Mouse (Mus musculus): ENCODE measurements around the gene Gm20403. TPM values are rescaled to one million over a fixed set of nuclear protein-coding genes. Genes with fewer than 3 reads are reported as not detected.
"Not testable (repeated sequence)": the region's sequence is repeated elsewhere in the genome, so short reads cannot be mapped to it uniquely, and the experiment has no call there.

Gm20403 gene
- total RNA-seq (2015; ENCODE audit: low replicate concordance) (not detected in 2 replicates), total RNA-seq (2017; ENCODE audit: low replicate concordance) (not detected in 2 replicates)

DNA sequence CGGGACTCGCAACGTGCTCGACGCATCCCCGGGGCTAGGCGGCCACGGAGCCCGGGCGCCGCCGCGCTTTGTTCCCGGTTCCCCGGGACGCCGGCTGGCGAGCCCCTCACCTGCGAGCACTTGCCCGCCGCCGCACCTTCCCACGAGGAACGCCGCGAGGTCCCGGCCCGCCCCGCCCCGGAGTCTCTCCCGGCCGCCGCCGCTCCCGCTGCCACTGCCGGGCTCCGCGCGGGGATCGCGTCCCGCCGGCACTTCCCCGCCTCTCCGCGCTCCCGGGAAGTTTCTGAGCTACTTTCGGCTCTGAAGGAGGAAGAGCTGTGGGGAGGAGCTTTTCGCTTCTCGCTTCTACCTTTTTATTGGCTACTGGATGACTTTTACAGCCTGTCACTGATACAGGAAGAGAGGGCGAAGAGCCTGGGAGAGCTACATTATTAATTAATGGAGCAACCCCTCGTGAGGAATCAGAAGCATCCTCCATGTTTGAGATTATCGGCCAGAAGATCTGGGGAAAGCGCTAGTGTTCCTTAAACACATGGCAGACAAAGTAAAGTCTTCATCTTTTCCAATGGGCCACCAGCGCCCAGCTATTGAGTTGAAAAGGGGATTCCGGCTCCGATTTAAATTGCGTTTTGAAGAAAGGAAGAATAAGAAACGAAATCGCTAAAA lies at the start of gene Gm20403:
Gene Gm20403, minus strand, starts transcription at position 478 of the 666 bp plus-strand sequence.
- ATAC-seq (replicated peaks; ENCODE audit: low FRiP score, poor library complexity, severe bottlenecking), result peak; percentile 78

DNA sequence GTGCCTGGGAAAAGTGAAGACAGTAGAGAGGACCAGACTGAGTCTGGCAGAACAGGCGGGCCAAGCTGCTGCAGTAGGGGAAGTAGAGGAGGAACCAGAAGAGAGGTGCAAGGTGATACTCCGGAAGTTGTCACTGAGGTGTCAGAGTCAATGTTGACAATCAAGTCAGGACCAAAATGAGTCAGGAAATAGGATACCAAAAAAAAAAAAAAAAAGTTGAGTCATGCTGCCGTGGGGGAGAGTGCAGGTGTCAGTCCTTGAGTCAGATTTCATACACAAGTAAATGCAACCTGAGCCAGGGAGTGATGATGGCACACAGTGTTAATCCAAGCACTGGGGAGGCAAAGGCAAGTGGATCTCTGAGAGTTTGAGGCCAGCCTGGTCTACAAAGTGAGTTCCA lies 40.8 kb upstream of the Gm20403 start:
- ATAC-seq (replicated peaks; ENCODE audit: low FRiP score, poor library complexity, severe bottlenecking), result 0 out of 2 replicates have a peak, but pooled peaks have one; percentile 45

DNA sequence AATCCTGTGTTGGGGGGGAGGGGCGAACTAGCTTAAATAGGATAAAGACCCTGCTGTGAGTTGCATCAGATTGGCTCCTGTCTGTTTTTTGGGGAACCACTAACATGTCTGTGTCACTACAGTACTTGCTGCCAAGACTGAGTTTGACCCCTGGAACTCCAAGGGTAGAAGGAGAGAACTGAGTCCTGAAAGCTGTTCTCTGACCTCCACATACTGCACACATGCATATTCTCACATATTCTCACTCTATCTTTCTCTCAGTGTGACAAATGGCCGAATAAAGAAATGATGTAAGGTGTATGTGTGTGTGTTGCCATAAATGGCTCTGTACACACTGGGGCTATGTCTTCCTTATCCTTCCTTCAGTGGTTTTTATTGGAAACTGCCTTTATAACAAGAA lies 37.0 kb upstream of the Gm20403 start:
- no peak for ATAC-seq (replicated peaks; ENCODE audit: low FRiP score, poor library complexity, severe bottlenecking)

DNA sequence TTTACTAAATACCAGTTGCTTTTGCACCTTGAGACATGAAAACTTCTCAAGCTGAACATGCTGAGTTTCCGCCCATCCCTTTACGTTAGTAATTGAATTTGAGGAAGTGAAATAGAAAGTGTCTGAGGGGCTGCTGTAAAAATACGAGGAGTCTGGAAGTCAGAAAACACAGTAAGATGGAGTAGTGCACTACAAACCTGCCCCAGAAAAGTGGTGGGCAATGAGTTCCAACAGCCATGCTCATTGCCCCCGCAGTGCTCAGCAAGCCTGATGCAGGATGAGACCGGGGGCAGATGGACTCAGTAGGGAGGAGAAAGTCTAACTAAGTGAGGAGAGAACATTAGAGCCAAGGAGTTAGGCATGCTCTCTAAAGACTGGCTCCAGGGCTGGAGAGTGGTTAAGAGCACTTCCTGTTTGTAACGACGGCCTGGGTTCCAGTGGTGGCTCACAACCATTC lies 33.1 kb upstream of the Gm20403 start:
- ATAC-seq (replicated peaks; ENCODE audit: low FRiP score, poor library complexity, severe bottlenecking), result no peak

DNA sequence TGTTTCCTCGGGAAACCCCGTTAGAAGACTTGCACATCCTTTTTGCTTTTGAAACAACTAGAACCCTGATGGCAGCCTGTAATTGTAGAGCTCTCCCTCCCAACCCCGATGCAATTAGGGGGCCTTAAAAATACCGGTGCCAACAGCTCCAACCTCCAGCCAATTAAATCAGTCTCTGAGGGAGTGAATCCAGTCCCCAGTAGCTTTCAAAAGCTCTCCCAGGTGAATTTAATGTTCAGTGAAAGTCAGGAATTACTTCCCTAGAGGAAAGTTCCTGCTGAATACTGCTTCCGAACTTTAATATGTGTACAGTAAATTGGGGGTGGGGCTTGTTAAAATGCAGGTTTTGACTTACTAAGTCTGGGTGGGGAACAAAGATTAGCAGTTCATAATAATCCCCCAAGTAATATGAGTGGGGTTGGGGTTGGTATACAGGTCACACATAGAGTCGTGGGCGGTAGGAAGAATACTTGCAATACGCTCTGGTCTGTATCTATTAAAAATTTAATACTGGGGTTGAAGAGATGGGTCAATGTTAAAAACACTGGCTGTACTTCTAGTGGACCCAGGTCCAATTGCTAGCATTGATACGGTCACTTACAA lies 30.9 kb upstream of the Gm20403 start:
- ATAC-seq (replicated peaks; ENCODE audit: low FRiP score, poor library complexity, severe bottlenecking), result no peak

DNA sequence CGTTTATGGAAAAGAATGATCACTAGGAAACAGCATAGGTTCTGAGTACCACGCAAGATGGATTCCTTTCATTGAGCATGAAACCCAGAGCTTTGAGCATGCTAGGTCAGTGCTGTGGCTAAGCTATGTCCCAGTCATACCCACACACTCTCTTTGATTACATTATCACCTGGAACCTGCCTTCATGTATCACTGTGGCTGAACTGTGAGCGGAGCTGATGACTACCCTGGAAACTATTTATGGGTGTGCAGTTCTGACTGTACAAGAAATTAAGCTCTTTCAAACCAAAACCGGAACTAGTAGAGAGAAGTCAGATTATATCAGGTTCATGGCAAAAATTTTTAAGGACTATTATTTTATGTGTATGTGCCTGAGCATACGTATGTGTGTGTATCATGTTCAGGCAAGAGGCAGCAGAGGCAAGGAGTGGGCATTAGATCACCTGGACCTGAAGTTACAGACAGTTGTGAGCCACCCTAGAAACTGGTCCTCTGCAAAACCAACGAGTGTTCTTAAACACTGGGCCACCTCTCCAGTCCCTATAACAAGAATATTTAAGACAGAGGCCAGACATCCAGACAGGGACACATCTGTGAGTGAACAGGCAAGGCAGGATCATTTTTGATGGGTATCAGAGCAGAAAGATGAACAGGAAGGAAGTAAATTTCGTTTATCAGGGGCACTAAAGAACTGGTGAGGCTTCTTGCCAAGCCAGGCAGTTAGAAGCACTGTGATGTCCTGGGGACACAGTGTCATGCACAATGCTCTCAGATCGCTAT lies 30.2 kb upstream of the Gm20403 start:
- no peak for ATAC-seq (replicated peaks; ENCODE audit: low FRiP score, poor library complexity, severe bottlenecking)

DNA sequence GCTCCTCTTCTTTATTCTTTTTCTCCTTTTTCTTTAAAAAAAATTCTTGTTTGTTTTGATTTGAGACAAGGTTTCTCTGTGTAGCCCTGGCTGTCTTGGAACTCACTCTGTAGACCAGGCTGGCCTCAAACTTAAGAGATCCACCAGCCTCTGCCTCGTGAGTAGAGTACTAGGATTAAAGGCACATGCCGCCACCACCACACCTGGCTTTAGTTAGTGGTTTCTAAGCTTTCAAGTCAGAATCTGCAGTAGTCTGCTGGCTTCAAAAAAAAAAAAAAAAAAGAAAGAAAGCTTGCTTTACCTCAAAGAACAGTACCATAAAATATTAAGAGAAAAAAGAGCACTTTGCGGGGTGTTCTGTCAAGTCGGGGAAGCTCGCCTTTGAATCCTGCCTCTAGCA lies 29.1 kb upstream of the Gm20403 start:
- ATAC-seq (replicated peaks; ENCODE audit: low FRiP score, poor library complexity, severe bottlenecking), result no peak

DNA sequence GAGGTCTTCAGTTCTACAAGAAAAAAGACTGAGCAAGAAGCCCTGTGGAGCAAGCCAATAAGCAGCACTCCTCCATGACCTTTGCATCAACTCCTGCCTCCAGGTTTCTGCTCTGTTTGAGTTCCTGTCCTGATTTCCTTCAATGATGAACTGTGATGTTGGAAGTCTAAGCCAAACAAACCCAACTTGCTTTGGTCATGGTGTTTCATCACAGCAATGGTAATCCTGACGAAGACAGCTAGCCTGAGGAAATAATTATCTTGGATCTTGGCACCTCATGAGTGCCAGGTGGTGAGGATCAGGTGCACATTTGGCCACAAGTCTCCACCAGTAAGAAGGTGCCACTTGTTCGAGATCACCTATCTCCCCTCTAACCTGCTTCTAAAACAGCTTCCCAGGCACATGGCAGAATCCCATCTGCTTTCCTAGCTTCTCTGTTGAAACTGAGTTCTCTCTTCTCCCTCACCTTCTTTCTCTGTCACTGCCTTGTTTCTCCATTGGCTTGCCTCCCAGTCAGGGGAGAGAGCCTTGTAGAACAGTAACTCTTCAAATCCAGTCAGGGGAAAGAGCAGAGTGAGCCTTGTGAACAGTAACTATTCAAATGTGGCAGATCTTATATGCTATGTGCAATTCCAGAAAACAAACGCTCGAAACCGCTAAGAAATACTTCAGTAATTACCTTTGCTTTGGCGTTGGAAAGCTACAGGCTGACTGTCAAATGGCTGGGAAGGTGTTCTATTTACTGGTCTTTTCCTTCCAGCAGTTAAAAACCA lies 27.5 kb upstream of the Gm20403 start, which contains the start of gene Baz1a:
Gene Baz1a, minus strand, starts transcription at position 723 of the 773 bp plus-strand sequence.
- no peak for ATAC-seq (replicated peaks; ENCODE audit: low FRiP score, poor library complexity, severe bottlenecking)

DNA sequence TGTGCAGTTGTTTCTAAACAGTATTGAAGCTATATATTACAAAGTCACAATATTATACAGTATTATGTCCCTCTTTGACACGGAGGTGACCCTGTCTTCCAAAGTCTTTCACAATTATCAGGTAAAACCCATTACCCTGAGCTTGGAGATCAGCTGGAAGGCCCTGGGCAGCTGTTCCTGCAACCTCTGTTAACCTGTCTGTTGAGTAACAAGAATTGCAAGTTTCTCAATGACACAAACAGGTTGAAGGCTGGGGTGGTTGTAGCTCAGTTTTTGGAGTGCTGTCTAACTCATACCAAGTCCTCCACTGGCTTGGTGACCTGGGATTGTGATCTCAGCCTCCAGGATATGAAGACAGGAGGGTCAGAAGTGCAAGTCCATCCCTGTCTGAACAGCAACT lies 26.7 kb upstream of the Gm20403 start:
- ATAC-seq (replicated peaks; ENCODE audit: low FRiP score, poor library complexity, severe bottlenecking), result no peak

DNA sequence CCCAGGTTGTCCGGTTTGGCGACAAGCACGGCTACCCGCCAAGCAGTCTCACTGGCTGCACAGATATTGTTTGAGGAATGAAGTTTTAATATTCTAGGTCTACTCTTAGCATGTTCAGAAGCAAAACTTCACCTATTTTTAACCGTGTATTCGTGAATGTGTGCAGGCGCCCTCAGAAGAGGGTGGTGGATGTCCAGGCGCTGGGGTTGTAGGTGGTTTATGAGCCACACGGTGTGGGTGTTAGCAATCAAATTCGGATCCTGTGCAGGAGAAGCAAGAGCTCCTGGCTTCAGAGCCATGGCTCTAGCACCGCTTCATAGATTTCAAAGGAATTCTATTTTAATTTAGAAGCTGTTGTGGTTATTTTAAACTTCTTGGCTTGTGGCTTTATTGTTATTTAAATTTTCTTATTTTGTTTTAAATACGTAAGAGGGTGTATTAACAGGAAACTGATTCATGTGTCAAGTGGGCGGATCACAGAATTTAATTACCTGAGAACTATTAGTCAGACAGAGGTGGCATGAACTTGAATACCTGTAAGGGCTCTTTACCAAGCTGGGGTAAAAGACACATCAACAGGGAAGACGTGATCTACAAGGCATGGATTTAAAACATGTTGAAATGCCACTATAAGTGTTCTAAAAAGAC lies 21.2 kb upstream of the Gm20403 start:
- no peak for ATAC-seq (replicated peaks; ENCODE audit: low FRiP score, poor library complexity, severe bottlenecking)

DNA sequence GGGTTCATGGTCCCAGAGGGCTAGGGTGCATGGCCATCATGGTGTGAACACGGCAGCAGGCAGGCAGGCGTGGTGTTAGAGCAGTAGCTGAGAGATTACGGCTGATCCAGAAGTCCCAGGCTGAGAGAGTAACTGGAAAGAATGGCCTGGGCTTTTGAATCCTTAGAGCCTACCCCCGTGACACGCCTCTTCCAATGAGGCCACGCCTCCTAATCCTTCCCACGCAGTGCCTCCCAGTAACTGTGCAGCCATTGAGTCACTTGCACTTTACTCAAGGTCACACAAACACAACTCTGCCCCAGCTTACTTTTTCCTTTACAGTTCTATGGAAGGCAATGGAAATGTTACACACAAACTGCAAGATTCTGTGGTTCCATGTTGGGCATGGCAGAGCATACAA lies 19.7 kb upstream of the Gm20403 start:
- ATAC-seq (replicated peaks; ENCODE audit: low FRiP score, poor library complexity, severe bottlenecking), result no peak

DNA sequence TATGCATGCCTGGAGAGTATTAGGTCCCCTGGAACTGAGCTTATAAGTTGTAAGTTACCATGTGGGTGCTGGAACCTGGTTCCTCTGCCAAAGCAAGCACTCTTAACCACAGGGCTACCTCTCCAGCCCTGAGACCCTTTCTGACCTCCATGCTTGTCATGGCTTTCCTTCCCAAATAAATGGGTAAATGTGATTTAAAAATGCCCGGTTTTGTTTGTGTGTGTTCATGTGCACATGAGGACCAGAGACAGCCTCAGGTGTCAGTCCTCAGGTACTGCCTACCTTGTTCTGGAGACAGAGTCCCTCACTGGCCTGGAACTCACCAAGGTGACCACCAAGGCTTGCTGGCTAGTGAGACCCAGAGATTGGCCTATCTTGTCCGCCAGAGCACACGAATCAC lies 18.1 kb upstream of the Gm20403 start:
- ATAC-seq (replicated peaks; ENCODE audit: low FRiP score, poor library complexity, severe bottlenecking), result no peak

DNA sequence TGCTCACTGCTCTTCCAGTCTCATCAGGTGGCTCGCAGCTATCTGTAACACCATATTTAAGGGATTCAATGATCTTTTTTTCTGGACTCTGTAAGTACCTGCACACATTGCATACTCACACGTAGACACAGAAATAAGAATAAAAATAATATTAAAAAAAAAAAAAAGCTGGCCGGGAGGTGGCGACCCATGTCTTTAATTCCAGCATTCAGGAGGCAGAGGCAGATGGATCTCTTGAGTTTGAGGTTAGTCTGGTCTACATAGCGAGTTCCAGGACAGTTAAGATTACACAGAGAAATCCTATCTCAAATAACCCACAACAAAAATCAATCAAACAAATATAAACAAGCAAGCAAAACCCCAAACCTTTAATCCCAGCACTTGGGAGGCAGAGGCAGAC lies 17.5 kb upstream of the Gm20403 start:
- ATAC-seq (replicated peaks; ENCODE audit: low FRiP score, poor library complexity, severe bottlenecking), result no peak

DNA sequence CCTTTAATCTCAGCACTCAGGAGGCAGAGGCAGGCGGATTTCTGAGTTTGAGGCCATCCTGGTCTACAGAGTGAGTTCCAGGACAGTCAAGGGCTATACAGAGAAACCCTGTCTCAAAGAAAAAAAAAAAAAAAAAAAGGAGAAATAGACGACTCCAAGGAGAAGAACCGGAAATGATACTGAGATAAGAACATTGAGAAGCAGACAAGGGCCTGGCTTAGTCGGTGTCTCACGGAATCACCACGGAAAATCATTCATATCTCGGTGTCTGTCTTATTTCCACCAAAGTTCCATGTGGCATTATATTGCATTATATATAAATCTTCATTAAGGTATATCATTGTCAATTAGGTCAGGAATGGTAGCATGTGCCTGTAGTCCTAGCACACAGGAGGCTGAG lies 16.2 kb upstream of the Gm20403 start:
- not testable (repeated sequence) for ATAC-seq (replicated peaks; ENCODE audit: low FRiP score, poor library complexity, severe bottlenecking)

DNA sequence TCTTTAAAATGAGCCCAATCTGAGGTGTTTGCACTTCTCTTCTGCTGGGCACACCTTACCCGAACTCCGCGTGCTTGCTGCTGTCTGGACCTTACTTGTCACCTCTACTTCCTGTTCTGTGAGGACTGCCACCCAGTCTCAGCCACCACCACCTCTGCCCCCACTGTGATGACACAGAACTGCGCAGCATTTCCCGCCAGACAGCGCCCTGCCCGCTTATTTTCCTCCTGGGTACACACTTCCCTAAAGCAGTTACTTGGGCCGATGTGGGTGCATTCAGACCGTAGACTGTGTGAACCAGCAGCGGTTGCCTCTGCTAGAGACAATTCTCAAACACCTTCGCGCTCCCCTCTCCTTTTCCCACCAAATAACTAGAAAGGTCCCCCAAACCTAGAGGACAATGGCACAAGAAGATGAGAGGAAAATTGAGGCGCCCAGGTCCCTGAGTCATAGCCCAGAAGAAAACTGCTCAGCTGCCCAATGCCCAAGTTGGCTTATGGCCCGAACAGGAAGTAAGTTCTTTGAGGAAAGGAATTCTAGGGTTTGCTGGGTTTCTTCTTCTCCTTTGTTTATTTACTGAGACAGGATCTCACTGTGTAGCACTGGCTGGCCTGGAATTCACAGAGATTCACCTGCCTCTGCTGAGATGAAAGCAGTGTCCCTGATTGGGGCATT lies 12.8 kb upstream of the Gm20403 start:
- ATAC-seq (replicated peaks; ENCODE audit: low FRiP score, poor library complexity, severe bottlenecking), result no peak

DNA sequence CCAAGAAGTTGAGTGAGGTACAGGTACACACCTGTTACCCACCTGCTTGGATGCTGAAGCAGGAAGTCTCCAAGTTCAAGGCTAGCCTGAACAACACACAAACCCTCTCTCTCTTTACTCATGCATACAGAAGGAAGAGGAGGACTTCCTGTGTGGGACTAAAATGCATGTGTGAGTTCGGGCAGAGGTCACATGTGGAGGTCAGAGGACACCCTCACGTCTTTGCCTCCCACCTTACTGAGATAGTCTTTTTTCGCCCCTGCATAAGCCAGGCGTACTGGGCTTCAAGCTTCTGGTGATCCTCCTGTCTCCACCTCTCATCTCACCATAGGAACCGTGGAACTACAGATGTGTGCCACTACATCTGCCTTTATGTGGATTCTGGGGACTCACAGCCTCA lies 12.1 kb upstream of the Gm20403 start:
- ATAC-seq (replicated peaks; ENCODE audit: low FRiP score, poor library complexity, severe bottlenecking), result no peak

DNA sequence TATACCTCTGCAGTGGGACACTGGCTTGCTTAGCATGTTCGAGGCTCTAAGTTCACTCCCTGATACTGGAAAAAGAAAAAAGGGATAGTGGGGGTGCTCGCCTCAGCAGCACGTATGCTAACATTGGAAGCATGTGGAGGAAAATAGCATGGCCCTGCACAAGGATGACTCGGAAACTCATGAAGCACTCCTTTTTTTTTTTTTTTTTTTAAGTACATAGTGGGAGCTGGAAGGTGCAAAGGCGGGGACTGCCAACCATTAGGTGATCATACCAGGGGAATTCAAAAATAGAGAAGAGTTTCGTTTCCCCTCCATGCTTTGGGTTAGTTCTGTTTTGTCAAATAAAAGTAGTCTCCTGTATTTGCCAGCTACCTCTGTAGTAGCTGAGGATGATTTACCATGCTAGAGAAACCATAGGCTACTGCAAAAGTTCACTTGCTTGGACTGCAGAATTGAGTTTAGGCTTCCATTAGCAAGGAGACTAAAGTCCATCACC lies 10.7 kb upstream of the Gm20403 start:
- ATAC-seq (replicated peaks; ENCODE audit: low FRiP score, poor library complexity, severe bottlenecking), result no peak

DNA sequence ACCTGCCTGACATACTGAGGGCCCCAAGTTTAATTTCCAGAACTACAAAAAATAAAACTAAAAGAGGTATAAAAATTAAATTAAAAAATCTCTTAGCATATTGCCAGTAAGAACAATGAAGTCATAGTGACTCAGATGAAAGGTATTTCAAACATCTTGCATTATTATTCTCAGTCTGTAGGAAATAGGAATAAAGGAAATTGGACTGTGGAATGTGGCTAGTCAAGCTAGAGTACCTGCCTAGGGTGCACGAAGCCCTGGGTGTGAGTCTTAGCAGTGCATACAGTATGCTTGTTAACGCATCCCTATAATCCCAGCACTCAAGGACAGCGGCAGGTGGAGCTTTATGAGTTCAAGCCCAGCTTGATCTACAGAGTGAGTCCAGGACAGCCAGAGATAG lies 9.6 kb upstream of the Gm20403 start:
- no peak for ATAC-seq (replicated peaks; ENCODE audit: low FRiP score, poor library complexity, severe bottlenecking)

DNA sequence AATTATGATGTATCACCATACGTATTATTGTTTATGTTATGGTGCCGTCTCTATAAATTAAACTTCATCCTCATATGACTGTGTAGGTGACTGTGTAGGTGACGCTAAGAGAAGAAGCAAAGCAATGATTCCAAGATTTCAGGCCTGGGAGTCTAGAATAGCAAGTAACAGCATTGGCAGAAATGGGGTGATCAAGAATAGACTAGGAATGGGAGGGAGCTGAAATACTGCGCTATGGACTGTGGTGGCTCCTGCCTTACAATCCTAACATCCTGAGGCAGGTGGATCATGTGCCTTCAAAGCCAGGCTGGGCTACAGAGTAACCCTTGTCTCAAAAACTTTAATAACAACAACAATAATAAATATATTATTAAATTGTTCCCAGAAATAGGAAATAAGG lies 8.1 kb upstream of the Gm20403 start:
- ATAC-seq (replicated peaks; ENCODE audit: low FRiP score, poor library complexity, severe bottlenecking), result no peak
